Mouse (Mus musculus): Measurements from ENCODE around the gene Olfr1371. TPM values are rescaled to one million over a fixed set of nuclear protein-coding genes. Genes with fewer than 3 reads are reported as not detected.

The Olfr1371 gene
- not detected for polyA plus RNA-seq (2014; fragmentation: Illumina TruSeq; extraction: RNeasy Lipid Tissue Mini Kit (QIAGEN cat#74804); ENCODE audit: low read depth, low replicate concordance)

DNA sequence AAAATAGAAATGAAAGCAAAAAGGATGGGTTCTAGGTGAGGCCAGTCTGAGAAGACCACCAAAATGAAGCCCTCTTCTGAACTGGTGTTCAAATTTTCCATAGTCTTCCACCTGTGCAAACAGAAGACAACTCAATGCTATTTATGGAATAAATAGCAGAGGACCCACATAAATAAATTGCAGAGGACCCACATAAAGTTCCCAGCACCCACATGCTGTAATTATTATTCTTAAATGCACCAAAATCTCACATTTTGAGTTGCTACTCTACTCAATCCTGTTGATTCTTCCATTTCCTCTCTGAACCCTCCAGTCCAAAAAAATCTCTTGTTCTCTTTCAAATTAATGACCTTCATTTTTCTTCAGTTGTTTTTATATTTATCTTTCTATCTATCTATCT is at the start of gene Olfr1371:
TSS of gene Olfr1371 (minus strand) at position 101 of the 400 bp plus-strand sequence.

DNA sequence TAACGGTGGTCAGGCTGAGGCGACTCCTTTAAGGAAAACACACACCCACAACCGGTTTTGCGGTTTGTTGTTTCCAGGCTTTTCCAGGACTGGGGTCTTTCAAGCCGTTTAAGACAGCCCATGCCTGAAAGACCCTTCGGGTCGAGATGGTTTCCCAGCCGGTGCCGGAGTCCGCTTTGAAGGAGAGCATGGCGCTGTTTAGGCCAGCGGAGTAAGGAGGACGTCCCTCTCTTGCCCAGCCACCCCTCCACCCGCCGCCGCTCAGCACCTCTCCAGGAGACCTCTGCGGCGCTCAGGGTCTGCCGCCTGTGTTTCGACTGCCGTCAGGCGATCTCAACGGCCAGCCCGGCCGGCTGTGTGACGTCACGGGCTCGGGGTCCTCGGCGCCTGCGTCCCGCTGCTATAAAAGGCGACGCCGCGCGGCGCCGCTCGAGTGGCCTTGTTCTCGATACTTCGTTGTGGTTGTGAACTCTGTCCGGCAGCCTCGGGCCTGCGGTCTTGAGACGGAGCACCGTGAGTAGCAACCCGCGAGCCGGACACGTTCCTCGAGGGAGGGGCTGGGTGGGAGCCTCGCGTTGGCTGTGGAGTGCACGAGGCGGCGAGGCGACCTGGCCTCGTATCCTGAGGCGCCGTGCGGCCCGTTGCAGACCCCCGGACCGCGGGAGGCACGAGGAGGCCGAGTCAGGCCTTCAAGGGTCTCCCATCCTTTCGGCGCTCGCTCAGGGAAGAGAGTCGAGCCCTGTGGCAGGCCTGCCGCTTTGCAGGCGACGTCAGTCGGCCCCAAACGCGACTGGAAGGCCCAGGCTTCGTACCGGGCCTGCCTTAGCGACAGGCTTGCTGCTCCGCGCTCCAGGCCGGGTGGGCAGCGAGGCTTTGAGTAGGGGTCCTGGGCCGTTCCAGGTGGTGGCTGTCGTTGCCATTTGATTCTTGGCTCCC is 18.1 kb upstream of the Olfr1371 start, which contains the start of gene Skp1a:
TSS of gene Skp1a (plus strand) at position 390 of the 936 bp plus-strand sequence.

Other genes with a start within 250 kb of the Olfr1371 start
- 18.8 TPM for gene Cdkn2aipnl, start 246.3 kb downstream of the Olfr1371 start, polyA plus RNA-seq (2014; fragmentation: Illumina TruSeq; extraction: RNeasy Lipid Tissue Mini Kit (QIAGEN cat#74804); ENCODE audit: low read depth, low replicate concordance)
- gene Ube2b, start 213.2 kb downstream of the Olfr1371 start, polyA plus RNA-seq (2014; fragmentation: Illumina TruSeq; extraction: RNeasy Lipid Tissue Mini Kit (QIAGEN cat#74804); ENCODE audit: low read depth, low replicate concordance), result 335 TPM
- 7.4 TPM for gene Cdkl3, start 209.8 kb downstream of the Olfr1371 start, polyA plus RNA-seq (2014; fragmentation: Illumina TruSeq; extraction: RNeasy Lipid Tissue Mini Kit (QIAGEN cat#74804); ENCODE audit: low read depth, low replicate concordance)
- gene Ppp2ca, start 115.3 kb downstream of the Olfr1371 start, polyA plus RNA-seq (2014; fragmentation: Illumina TruSeq; extraction: RNeasy Lipid Tissue Mini Kit (QIAGEN cat#74804); ENCODE audit: low read depth, low replicate concordance), result 134 TPM
- not detected for gene Olfr1373, start 68.5 kb downstream of the Olfr1371 start, polyA plus RNA-seq (2014; fragmentation: Illumina TruSeq; extraction: RNeasy Lipid Tissue Mini Kit (QIAGEN cat#74804); ENCODE audit: low read depth, low replicate concordance)
- 1,130 TPM for gene Skp1a, start 18.0 kb upstream of the Olfr1371 start, polyA plus RNA-seq (2014; fragmentation: Illumina TruSeq; extraction: RNeasy Lipid Tissue Mini Kit (QIAGEN cat#74804); ENCODE audit: low read depth, low replicate concordance)
- 0.69 TPM for gene Tcf7, start 69.0 kb upstream of the Olfr1371 start, polyA plus RNA-seq (2014; fragmentation: Illumina TruSeq; extraction: RNeasy Lipid Tissue Mini Kit (QIAGEN cat#74804); ENCODE audit: low read depth, low replicate concordance)
- gene Vdac1, start 146.9 kb upstream of the Olfr1371 start, polyA plus RNA-seq (2014; fragmentation: Illumina TruSeq; extraction: RNeasy Lipid Tissue Mini Kit (QIAGEN cat#74804); ENCODE audit: low read depth, low replicate concordance), result 550 TPM
- gene 9530068E07Rik, start 182.4 kb upstream of the Olfr1371 start, polyA plus RNA-seq (2014; fragmentation: Illumina TruSeq; extraction: RNeasy Lipid Tissue Mini Kit (QIAGEN cat#74804); ENCODE audit: low read depth, low replicate concordance), result 286 TPM